Mouse (Mus musculus): ENCODE measurements at regions not wholly inside any gene's neighbourhood (a gene's known extent, or its start where the extent isn't known, plus 50 kb on each side); places are given as distances from the start of the nearest gene placed in this dataset.

- TF ChIP-seq CTCF (IDR thresholded peaks at IDR 0.05; ENCODE audit: extremely low read depth, insufficient read depth, insufficient read length, insufficient replicate concordance), result no peak
- TF ChIP-seq POLR2A (IDR thresholded peaks at IDR 0.05; ENCODE audit: low read depth, low read length), result no peak
These were observed 309.2 kb downstream of the Gadd45g start for GRCm38 (mm10) chr13:52155588-52156086.

All from spleen, adult 2 months (tissue).